Mouse (Mus musculus): ENCODE results near the gene Irgq. TPM values are rescaled to one million over a fixed set of nuclear protein-coding genes. Genes with fewer than 3 reads are reported as not detected.

Irgq gene
- total RNA-seq, 1 experiment: 6.2 TPM

DNA sequence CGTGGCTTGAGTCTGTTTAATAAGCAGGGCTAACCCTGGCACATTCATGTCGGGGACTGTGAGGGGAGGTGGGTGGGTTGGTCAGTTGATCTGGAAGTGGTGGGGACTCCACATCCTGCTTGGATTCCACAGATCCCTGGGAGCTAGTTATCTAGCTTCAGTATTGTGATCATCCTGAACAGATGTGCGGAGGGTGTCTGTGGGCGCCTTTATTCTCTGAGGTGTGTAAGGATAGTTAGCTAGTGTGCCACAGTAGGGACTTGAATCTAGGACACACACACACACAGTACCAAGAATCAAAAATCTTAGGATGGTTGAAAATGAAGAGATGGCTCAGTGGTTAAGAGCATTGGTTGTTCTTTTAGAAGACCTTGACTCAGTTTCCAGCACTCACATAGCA lies 38.0 kb downstream of the Irgq start:
- no peak overlapping the region for H3K4me3 ChIP-seq (ENCODE audit: insufficient read depth in 1 of 2, low read depth in 1 of 2, low read length in 2 of 2, poor library complexity in 1 of 2, severe bottlenecking in 1 of 2)
- no peak for DNase-seq (ENCODE audit: low read depth, low spot score)
- no peaks in the 10 kb centered on the region for H3K9me3 ChIP-seq (ENCODE audit: control insufficient read depth, insufficient read depth, low read depth, low read length)
- peaks cover 0 to 5% of the 10 kb centered on the region in 2 experiments; a peak in 1 of 4 replicates for H3K4me1 ChIP-seq (ENCODE audit: control insufficient read depth in 2 of 2, insufficient read depth in 2 of 2, low read length in 2 of 2, poor library complexity in 1 of 2)
- in situ Hi-C loops (cut with MboI; ENCODE audit: low sequenced_read_pairs in 2 of 2, unreplicated experiment in 2 of 2): no loop called here
- peaks cover 55% of the 10 kb centered on the region for H3K36me3 ChIP-seq (ENCODE audit: control insufficient read depth, insufficient read depth, low read length, poor library complexity, severe bottlenecking)
- no peak overlapping the region for H3K27ac ChIP-seq (ENCODE audit: insufficient read depth, low read depth, low read length, poor library complexity, severe bottlenecking)
- TF ChIP-seq HCFC1 (IDR thresholded peaks at IDR 0.05; ENCODE audit: borderline replicate concordance, insufficient read depth, low read length) (no peak), ZC3H11A (IDR thresholded peaks at IDR 0.05; ENCODE audit: borderline replicate concordance, low read depth, low read length) (no peak), CHD2 (IDR thresholded peaks at IDR 0.05; ENCODE audit: low read depth, low read length) (no peak), MAFK (IDR thresholded peaks at IDR 0.05; ENCODE audit: insufficient read depth, low read depth, low read length) (no peak), ZNF384 (IDR thresholded peaks at IDR 0.05; ENCODE audit: low read depth, low read length) (no peak)
- no peak overlapping the region for H3K9ac ChIP-seq (ENCODE audit: insufficient read depth, low read depth, low read length, poor library complexity, severe bottlenecking)

DNA sequence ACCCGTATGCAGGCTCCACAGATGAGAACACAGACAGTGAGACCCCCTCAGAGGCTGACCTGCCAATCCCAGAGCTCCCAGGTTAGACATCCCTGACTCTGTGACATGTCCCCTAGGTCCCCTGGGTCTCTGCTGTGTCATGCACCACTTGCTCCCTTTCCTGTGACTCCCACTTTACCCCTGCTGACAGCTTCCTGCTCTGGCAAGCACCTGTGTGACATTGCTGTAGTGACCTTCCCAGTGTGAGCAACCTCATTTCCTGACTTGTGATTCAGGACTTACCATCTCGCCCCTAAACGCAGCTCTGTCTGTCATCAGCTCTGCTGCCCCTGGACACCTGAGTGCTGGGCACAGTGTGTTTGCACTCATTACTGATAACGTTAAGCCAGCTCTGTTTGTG lies 40.6 kb downstream of the Irgq start:
- DNase-seq (ENCODE audit: low read depth, low spot score): no peak
- in situ Hi-C loops (cut with MboI; ENCODE audit: low sequenced_read_pairs in 2 of 2, unreplicated experiment in 2 of 2): no loop called here
- Histone ChIP-seq H3K36me3 (ENCODE audit: control insufficient read depth, insufficient read depth, low read length, poor library complexity, severe bottlenecking) (peaks cover 44% of the 10 kb centered on the region), H3K9ac (ENCODE audit: insufficient read depth, low read depth, low read length, poor library complexity, severe bottlenecking) (no peak overlapping the region), H3K27ac (ENCODE audit: insufficient read depth, low read depth, low read length, poor library complexity, severe bottlenecking) (no peak overlapping the region; the same call in 1 of the 2 replicates), H3K4me3 (ENCODE audit: insufficient read depth in 1 of 2, low read depth in 1 of 2, low read length in 2 of 2, poor library complexity in 1 of 2, severe bottlenecking in 1 of 2) (no peak overlapping the region), H3K4me1 (ENCODE audit: control insufficient read depth in 2 of 2, insufficient read depth in 2 of 2, low read length in 2 of 2, poor library complexity in 1 of 2) (peaks cover 0 to 2% of the 10 kb centered on the region in 2 experiments; a peak in 1 of 4 replicates), H3K9me3 (ENCODE audit: control insufficient read depth, insufficient read depth, low read depth, low read length) (no peaks in the 10 kb centered on the region)
- TF ChIP-seq ZNF384 (IDR thresholded peaks at IDR 0.05; ENCODE audit: low read depth, low read length) (no peak), CHD2 (IDR thresholded peaks at IDR 0.05; ENCODE audit: low read depth, low read length) (no peak), MAFK (IDR thresholded peaks at IDR 0.05; ENCODE audit: insufficient read depth, low read depth, low read length) (no peak), HCFC1 (IDR thresholded peaks at IDR 0.05; ENCODE audit: borderline replicate concordance, insufficient read depth, low read length) (no peak), ZC3H11A (IDR thresholded peaks at IDR 0.05; ENCODE audit: borderline replicate concordance, low read depth, low read length) (no peak)

- Histone ChIP-seq H3K27ac (ENCODE audit: insufficient read depth, low read depth, low read length, poor library complexity, severe bottlenecking) (no peak overlapping the region), H3K9me3 (ENCODE audit: control insufficient read depth, insufficient read depth, low read depth, low read length) (no peaks in the 10 kb centered on the region), H3K4me3 (ENCODE audit: insufficient read depth in 1 of 2, low read depth in 1 of 2, low read length in 2 of 2, poor library complexity in 1 of 2, severe bottlenecking in 1 of 2) (no peak overlapping the region), H3K9ac (ENCODE audit: insufficient read depth, low read depth, low read length, poor library complexity, severe bottlenecking) (no peak overlapping the region), H3K4me1 (ENCODE audit: control insufficient read depth in 2 of 2, insufficient read depth in 2 of 2, low read length in 2 of 2, poor library complexity in 1 of 2) (peaks cover 0 to 2% of the 10 kb centered on the region in 2 experiments; a peak in 1 of 4 replicates), H3K36me3 (ENCODE audit: control insufficient read depth, insufficient read depth, low read length, poor library complexity, severe bottlenecking) (peaks cover 31% of the 10 kb centered on the region)
- TF ChIP-seq MAFK (IDR thresholded peaks at IDR 0.05; ENCODE audit: insufficient read depth, low read depth, low read length) (no peak), HCFC1 (IDR thresholded peaks at IDR 0.05; ENCODE audit: borderline replicate concordance, insufficient read depth, low read length) (no peak), CHD2 (IDR thresholded peaks at IDR 0.05; ENCODE audit: low read depth, low read length) (no peak), ZNF384 (IDR thresholded peaks at IDR 0.05; ENCODE audit: low read depth, low read length) (no peak), ZC3H11A (IDR thresholded peaks at IDR 0.05; ENCODE audit: borderline replicate concordance, low read depth, low read length) (no peak)
- no peak for DNase-seq (ENCODE audit: low read depth, low spot score)
- in situ Hi-C loops (cut with MboI; ENCODE audit: low sequenced_read_pairs in 2 of 2, unreplicated experiment in 2 of 2): no loop called here
These were observed 42.0 kb downstream of the Irgq start for GRCm38 (mm10) chr7:24572455-24572854.

DNA sequence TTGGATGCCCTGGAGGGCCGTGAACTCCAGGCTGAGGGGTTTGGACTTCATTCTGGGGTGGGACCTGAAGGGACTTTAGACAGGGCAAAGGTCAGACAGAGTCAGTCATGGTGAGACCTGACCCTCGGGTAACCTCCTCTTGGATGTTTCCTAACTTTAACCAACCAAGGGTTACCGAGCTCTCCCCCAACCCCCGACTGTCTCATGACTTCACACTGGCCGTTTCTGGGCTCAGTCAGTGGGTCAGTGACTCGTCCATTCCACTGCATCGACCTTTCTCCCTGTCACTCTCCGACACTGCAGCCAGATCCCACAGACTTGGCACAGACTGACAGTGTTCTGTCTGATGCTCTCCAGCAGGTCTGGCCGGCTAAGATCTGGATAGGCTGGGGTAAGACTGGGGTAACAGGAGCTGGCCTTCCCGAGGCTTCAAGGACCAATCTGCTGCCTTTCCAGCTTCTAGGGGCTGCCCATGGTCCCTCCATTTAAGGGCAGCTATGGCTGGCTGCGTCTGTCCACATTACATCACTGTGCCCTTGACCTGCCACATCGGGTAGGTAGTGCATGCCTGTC lies 43.8 kb downstream of the Irgq start:
- peaks cover 20% of the 10 kb centered on the region; the same call in 1 of the 2 replicates for H3K36me3 ChIP-seq (ENCODE audit: control insufficient read depth, insufficient read depth, low read length, poor library complexity, severe bottlenecking)
- TF ChIP-seq HCFC1 (IDR thresholded peaks at IDR 0.05; ENCODE audit: borderline replicate concordance, insufficient read depth, low read length) (no peak), ZNF384 (IDR thresholded peaks at IDR 0.05; ENCODE audit: low read depth, low read length) (no peak), CHD2 (IDR thresholded peaks at IDR 0.05; ENCODE audit: low read depth, low read length) (no peak), ZC3H11A (IDR thresholded peaks at IDR 0.05; ENCODE audit: borderline replicate concordance, low read depth, low read length) (no peak), MAFK (IDR thresholded peaks at IDR 0.05; ENCODE audit: insufficient read depth, low read depth, low read length) (no peak)
- DNase-seq (ENCODE audit: low read depth, low spot score): no peak
- no peak overlapping the region for H3K9ac ChIP-seq (ENCODE audit: insufficient read depth, low read depth, low read length, poor library complexity, severe bottlenecking)
- no peak overlapping the region for H3K4me3 ChIP-seq (ENCODE audit: insufficient read depth in 1 of 2, low read depth in 1 of 2, low read length in 2 of 2, poor library complexity in 1 of 2, severe bottlenecking in 1 of 2)
- no peak overlapping the region for H3K27ac ChIP-seq (ENCODE audit: insufficient read depth, low read depth, low read length, poor library complexity, severe bottlenecking)
- H3K4me1 ChIP-seq (ENCODE audit: control insufficient read depth in 2 of 2, insufficient read depth in 2 of 2, low read length in 2 of 2, poor library complexity in 1 of 2): peaks cover 0 to 2% of the 10 kb centered on the region in 2 experiments; a peak in 1 of 4 replicates
- no peaks in the 10 kb centered on the region for H3K9me3 ChIP-seq (ENCODE audit: control insufficient read depth, insufficient read depth, low read depth, low read length)
- in situ Hi-C loops (cut with MboI; ENCODE audit: low sequenced_read_pairs in 2 of 2, unreplicated experiment in 2 of 2): no loop called here

Measured in ES-E14 (cell line).